Mouse (Mus musculus) MN1 (cell line): Measurements from ENCODE around the gene Herc2.

Experiments used
- DNase-seq: peaks from one replicate; pipeline ENCODE4 v3.0.0-alpha.2; 2016; ENCODE audit warnings: low spot score

Herc2 gene

GRCm38 (mm10) chr7:56201483-56202218, 151.7 kb downstream of the Herc2 start:
- DNase-seq, result no peak

- no peak for DNase-seq
Observed at GRCm38 (mm10) chr7:56202843-56203242, 152.8 kb downstream of the Herc2 start.

GRCm38 (mm10) chr7:56203286-56203685, 153.3 kb downstream of the Herc2 start:
- DNase-seq, result no peak

GRCm38 (mm10) chr7:56204877-56205276, 154.9 kb downstream of the Herc2 start:
- no peak for DNase-seq

- DNase-seq, result no peak
Observed at GRCm38 (mm10) chr7:56220811-56221210, 170.8 kb downstream of the Herc2 start.

GRCm38 (mm10) chr7:56235794-56236423, 185.9 kb downstream of the Herc2 start:
- DNase-seq, result no peak

- no peak for DNase-seq
Observed at GRCm38 (mm10) chr7:56236617-56237016, 186.6 kb downstream of the Herc2 start.

- no peak for DNase-seq
Observed at GRCm38 (mm10) chr7:56239543-56239942, 189.5 kb downstream of the Herc2 start, which contains the start of gene Oca2. Oca2 (plus strand) TSS chr7:56239760.

- no peak for DNase-seq
Observed at GRCm38 (mm10) chr7:56254568-56254967, 204.6 kb downstream of the Herc2 start.

- no peak for DNase-seq
Observed at GRCm38 (mm10) chr7:56257875-56258441, 208.0 kb downstream of the Herc2 start.

- no peak for DNase-seq
Observed at GRCm38 (mm10) chr7:56277506-56277905, 227.5 kb downstream of the Herc2 start.
